ENCODE assay signal across 21 mouse cellular contexts in the genomic region with DNA sequence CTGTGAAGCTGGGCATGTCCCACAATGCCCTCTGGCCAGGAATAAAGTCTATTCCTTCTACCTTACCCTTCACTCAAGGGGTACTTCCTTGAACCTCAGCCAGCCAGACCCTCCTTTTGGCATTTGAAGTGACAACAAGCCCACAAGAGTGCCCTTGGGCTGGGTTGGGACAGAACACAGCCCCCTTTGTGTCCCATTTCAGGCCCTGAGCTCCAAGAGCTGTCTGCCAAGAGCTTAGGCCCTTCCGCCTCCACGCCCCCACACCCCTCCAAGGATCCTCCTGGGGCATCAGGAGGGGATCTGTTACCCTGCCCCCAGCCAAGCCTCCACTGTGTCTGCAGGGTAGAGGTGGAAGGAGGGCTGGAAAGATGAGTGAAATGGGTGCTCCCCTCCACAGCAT. TPM values are rescaled to one million over a fixed set of nuclear protein-coding genes. Genes with fewer than 3 reads are reported as not detected.
A peak's percentile ranks its signal among the peaks of the same experiment; 100 is the strongest.
DNase-seq lines count a peak whose midpoint lies in the region; ATAC-seq and TF ChIP-seq lines count a peak whose summit lies in the region.
"Had no signal": no experiment of that assay in that cellular context is flagged by ENCODE, and none has a peak within 500 bp of the region (broad histone marks: within the 10 kb centered on the region; RNA-seq: fewer than 3 reads in every experiment).

No protein-coding gene starts in this region.

- H3K9me3 ChIP-seq in stomach, embryonic 14.5 days (ENCODE audit: control insufficient read depth, low read depth, low read length): no peaks in the 10 kb centered on the region
- H3K9me3 ChIP-seq in stomach, postnatal 0 days (ENCODE audit: control insufficient read depth, low read length): no peaks in the 10 kb centered on the region
- H3K9me3 ChIP-seq: liver, embryonic 12.5 days; lung, embryonic 15.5 days had no signal

- no peaks in the 10 kb centered on the region for H3K36me3 ChIP-seq in stomach, embryonic 14.5 days (ENCODE audit: control insufficient read depth, insufficient read depth, low read length)
- no peaks in the 10 kb centered on the region for H3K36me3 ChIP-seq in stomach, postnatal 0 days (ENCODE audit: control insufficient read depth, insufficient read depth, low read length)
- H3K36me3 ChIP-seq: liver, embryonic 12.5 days; lung, embryonic 15.5 days had no signal

- intact Hi-C loops in heart, postnatal 14 days (cut with DNase I): no loop called here

- no peaks in the 10 kb centered on the region; the same call in 1 of the 2 replicates for H3K4me1 ChIP-seq in stomach, embryonic 14.5 days (ENCODE audit: control insufficient read depth, insufficient read depth, low read length)
- H3K4me1 ChIP-seq in stomach, postnatal 0 days (replicated peaks; ENCODE audit: control insufficient read depth, insufficient read depth): no peaks in the 10 kb centered on the region
- H3K4me1 ChIP-seq: liver, embryonic 12.5 days; lung, embryonic 15.5 days had no signal

- no peak for TF ChIP-seq CTCF in stomach, postnatal 0 days (IDR thresholded peaks at IDR 0.05; ENCODE audit: low read depth)

- no peak overlapping the region for H3K27ac ChIP-seq in stomach, embryonic 14.5 days (ENCODE audit: low read length)
- no peak overlapping the region for H3K27ac ChIP-seq in stomach, postnatal 0 days (replicated peaks)
- H3K27ac ChIP-seq: liver, embryonic 12.5 days; lung, embryonic 15.5 days had no signal

- H3K4me3 ChIP-seq in stomach, embryonic 14.5 days (ENCODE audit: low read depth, low read length): no peak overlapping the region
- no peak overlapping the region for H3K4me3 ChIP-seq in stomach, postnatal 0 days (ENCODE audit: low read depth, low read length)
- H3K4me3 ChIP-seq: liver, embryonic 12.5 days; lung, embryonic 15.5 days had no signal

- no peak overlapping the region for H3K4me2 ChIP-seq in stomach, embryonic 14.5 days (replicated peaks; ENCODE audit: low read depth, low read length)
- no peak overlapping the region for H3K4me2 ChIP-seq in stomach, postnatal 0 days (replicated peaks; ENCODE audit: low read depth)
- H3K4me2 ChIP-seq: liver, embryonic 12.5 days; lung, embryonic 15.5 days had no signal

- DNase-seq in heart, adult 11 months: peak; percentile 77
- no peak for DNase-seq in heart, postnatal 14 days
- peak; percentile 28 to 30 for DNase-seq in layer of hippocampus, postnatal 10 days (ENCODE audit: low spot score in 2 of 2)
- no peak for DNase-seq in layer of hippocampus, postnatal 25 days (ENCODE audit: extremely low spot score in 1 of 2, low spot score in 1 of 2)
- DNase-seq in stomach, postnatal 0 days (ENCODE audit: low spot score): no peak
- no peak for DNase-seq in frontal cortex, postnatal 14 days (ENCODE audit: low spot score in 2 of 2)
- DNase-seq in gastrocnemius, adult 8-10 months (ENCODE audit: low spot score in 2 of 2): no peak
- DNase-seq: B cell, adult 2 months; cerebellum, adult 18-20 months; gastrocnemius, postnatal 25 days; thymus, adult 2 months had no signal

- peak; percentile 19; the same call in 1 of the 2 replicates for ATAC-seq in stomach, embryonic 14.5 days (ENCODE audit: insufficient number of reproducible peaks, insufficient read depth, low FRiP score, low read depth)
- ATAC-seq in stomach, postnatal 0 days (ENCODE audit: low FRiP score, low TSS enrichment): no peak
- ATAC-seq: liver, embryonic 12.5 days; Patski had no signal

- H3K9ac ChIP-seq in stomach, embryonic 14.5 days (replicated peaks; ENCODE audit: low read depth, low read length): no peak overlapping the region
- no peak overlapping the region for H3K9ac ChIP-seq in stomach, postnatal 0 days (ENCODE audit: low read length)
- H3K9ac ChIP-seq: liver, embryonic 12.5 days; lung, embryonic 15.5 days had no signal

- no peaks in the 10 kb centered on the region for H3K27me3 ChIP-seq in stomach, embryonic 14.5 days (ENCODE audit: control insufficient read depth, insufficient read depth, low read length)
- no peaks in the 10 kb centered on the region for H3K27me3 ChIP-seq in stomach, postnatal 0 days (ENCODE audit: control insufficient read depth, insufficient read depth, low read length)
- H3K27me3 ChIP-seq: liver, embryonic 12.5 days; lung, embryonic 15.5 days; Patski had no signal

- no peak for TF ChIP-seq EP300 in stomach, postnatal 0 days (optimal IDR thresholded peaks at IDR 0.05)

- 88% methylated on average over 2 of the region's 2 CpGs for WGBS in stomach, embryonic 14.5 days
- WGBS in stomach, postnatal 0 days: 94% methylated on average over 2 of the region's 2 CpGs

RNA-seq across cellular contexts. Expression of gene Dcpp1, which starts 3.5 kb away (rescaled TPM):
- not detected for total RNA-seq in heart, postnatal 14 days (2021)
- not detected for total RNA-seq in layer of hippocampus, postnatal 10 days (2021)
- total RNA-seq in layer of hippocampus, postnatal 25 days (2021): not detected
- not detected in 2 replicates for polyA plus RNA-seq in stomach, embryonic 14.5 days (2014; fragmentation: Nextera tagmentation; extraction: Ambion mirVana)
- not detected in 2 replicates for polyA plus RNA-seq in stomach, postnatal 0 days (2015; fragmentation: Nextera tagmentation; extraction: Ambion mirVana)
- total RNA-seq in gastrocnemius, adult 8-10 months (2022): not detected
- total RNA-seq: common myeloid progenitor, adult 5-6 weeks; gastrocnemius, postnatal 25 days; left cerebral cortex, postnatal 25 days had no signal
- polyA plus RNA-seq: heart, embryonic 14.5 days; kidney, embryonic 14.5 days; large intestine, adult 2 months; liver, embryonic 12.5 days; Patski; spleen, adult 2 months had no signal

RNA-seq across cellular contexts. Expression of gene Dcpp2, which starts 3.5 kb away (rescaled TPM):
- total RNA-seq in heart, postnatal 14 days (2021): not detected
- total RNA-seq in layer of hippocampus, postnatal 10 days (2021): not detected
- not detected for total RNA-seq in layer of hippocampus, postnatal 25 days (2021)
- not detected in 2 replicates for polyA plus RNA-seq in stomach, embryonic 14.5 days (2014; fragmentation: Nextera tagmentation; extraction: Ambion mirVana)
- not detected in 2 replicates for polyA plus RNA-seq in stomach, postnatal 0 days (2015; fragmentation: Nextera tagmentation; extraction: Ambion mirVana)
- total RNA-seq in gastrocnemius, adult 8-10 months (2022): not detected
- total RNA-seq: common myeloid progenitor, adult 5-6 weeks; gastrocnemius, postnatal 25 days; left cerebral cortex, postnatal 25 days had no signal
- polyA plus RNA-seq: heart, embryonic 14.5 days; kidney, embryonic 14.5 days; large intestine, adult 2 months; liver, embryonic 12.5 days; lung, embryonic 15.5 days; Patski; spleen, adult 2 months had no signal

RNA-seq across cellular contexts. Expression of gene Prss21, which starts 9.3 kb away (rescaled TPM):
- total RNA-seq in heart, postnatal 14 days (2021): not detected
- not detected for total RNA-seq in layer of hippocampus, postnatal 10 days (2021)
- not detected for total RNA-seq in layer of hippocampus, postnatal 25 days (2021)
- not detected in 2 replicates for polyA plus RNA-seq in stomach, embryonic 14.5 days (2014; fragmentation: Nextera tagmentation; extraction: Ambion mirVana)
- not detected in 2 replicates for polyA plus RNA-seq in stomach, postnatal 0 days (2015; fragmentation: Nextera tagmentation; extraction: Ambion mirVana)
- total RNA-seq in gastrocnemius, adult 8-10 months (2022): not detected
- total RNA-seq: common myeloid progenitor, adult 5-6 weeks; gastrocnemius, postnatal 25 days; left cerebral cortex, postnatal 25 days had no signal
- polyA plus RNA-seq: heart, embryonic 14.5 days; kidney, embryonic 14.5 days; large intestine, adult 2 months; liver, embryonic 12.5 days; lung, embryonic 15.5 days; Patski; spleen, adult 2 months had no signal

RNA-seq across cellular contexts. Expression of gene Prss41, which starts 33.2 kb away (rescaled TPM):
- not detected for total RNA-seq in heart, postnatal 14 days (2021)
- total RNA-seq in layer of hippocampus, postnatal 10 days (2021): 1 to 10 TPM; 2.2 to 3.1 TPM
- 1 to 10 TPM; 1.8 to 2.0 TPM for total RNA-seq in layer of hippocampus, postnatal 25 days (2021)
- 1.1 and 2.3 TPM in 2 replicates for polyA plus RNA-seq in stomach, embryonic 14.5 days (2014; fragmentation: Nextera tagmentation; extraction: Ambion mirVana)
- 0.88 and 0.90 TPM in 2 replicates for polyA plus RNA-seq in stomach, postnatal 0 days (2015; fragmentation: Nextera tagmentation; extraction: Ambion mirVana)
- total RNA-seq in gastrocnemius, adult 8-10 months (2022): under 1 TPM in 2 of 4 experiments, not detected in 2; 0.68 to 0.85 TPM
- total RNA-seq: common myeloid progenitor, adult 5-6 weeks; gastrocnemius, postnatal 25 days had no signal
- polyA plus RNA-seq: heart, embryonic 14.5 days had no signal

RNA-seq across cellular contexts. Expression of gene Prss32, which starts 33.5 kb away (rescaled TPM):
- total RNA-seq in heart, postnatal 14 days (2021): not detected
- under 1 TPM; 0.21 to 0.45 TPM for total RNA-seq in layer of hippocampus, postnatal 10 days (2021)
- not detected for total RNA-seq in layer of hippocampus, postnatal 25 days (2021)
- 1.1 and 1.6 TPM in 2 replicates for polyA plus RNA-seq in stomach, embryonic 14.5 days (2014; fragmentation: Nextera tagmentation; extraction: Ambion mirVana)
- polyA plus RNA-seq in stomach, postnatal 0 days (2015; fragmentation: Nextera tagmentation; extraction: Ambion mirVana): 13.6 and 14.8 TPM in 2 replicates
- not detected for total RNA-seq in gastrocnemius, adult 8-10 months (2022)
- total RNA-seq: common myeloid progenitor, adult 5-6 weeks; gastrocnemius, postnatal 25 days; left cerebral cortex, postnatal 25 days had no signal
- polyA plus RNA-seq: heart, embryonic 14.5 days; kidney, embryonic 14.5 days; liver, embryonic 12.5 days; lung, embryonic 15.5 days had no signal

Comparison
In these comparisons a context has a peak if more than half of its experiments do, and no peak if none do; other contexts are left out.
1. DNase-seq: peak in heart, adult 11 months (single experiment) and layer of hippocampus, postnatal 10 days (2 of 2); none in heart, postnatal 14 days (0 of 2), layer of hippocampus, postnatal 25 days (0 of 2), stomach, postnatal 0 days (single experiment), frontal cortex, postnatal 14 days (0 of 2) and gastrocnemius, adult 8-10 months (0 of 2).